Mouse (Mus musculus): ENCODE results near the gene Insr.
"Not testable (repeated sequence)": the region's sequence is repeated elsewhere in the genome, so short reads cannot be mapped to it uniquely, and the experiment has no call there.

Insr gene

GRCm38 (mm10) chr8:3278934-3279720 lies at the start of gene Insr:
Gene Insr, minus strand, starts transcription at chr8:3279617.
- CTCF ChIA-PET = interaction anchor here (1.0 kb wide), 1 partner anchor 51 kb away, joined by 3 read pairs; no protein-coding TSS in a partner anchor

GRCm38 (mm10) chr8:3327538-3328245 lies 48.3 kb upstream of the Insr start:
- CTCF ChIA-PET = interaction anchor here (1.6 kb wide), 1 partner anchor 9 kb away, joined by 4 read pairs; no protein-coding TSS in a partner anchor

GRCm38 (mm10) chr8:3327056-3327455 lies 47.6 kb upstream of the Insr start:
- CTCF ChIA-PET = no interaction called here

GRCm38 (mm10) chr8:3324253-3324652 lies 44.8 kb upstream of the Insr start:
- CTCF ChIA-PET = interaction anchor here (0.6 kb wide), 1 partner anchor 201 kb away, joined by 3 read pairs; no protein-coding TSS in a partner anchor

GRCm38 (mm10) chr8:3319267-3319666 lies 39.9 kb upstream of the Insr start:
- CTCF ChIA-PET = not testable (repeated sequence)

GRCm38 (mm10) chr8:3316585-3316984 lies 37.2 kb upstream of the Insr start:
- CTCF ChIA-PET = no interaction called here

- CTCF ChIA-PET = interaction anchor here (0.7 kb wide), 1 partner anchor 22 kb away, joined by 5 read pairs; no protein-coding TSS in a partner anchor
These were observed 34.9 kb upstream of the Insr start for GRCm38 (mm10) chr8:3314345-3314744.

GRCm38 (mm10) chr8:3313843-3314242 lies 34.4 kb upstream of the Insr start:
- CTCF ChIA-PET = no interaction called here

- CTCF ChIA-PET = not testable (repeated sequence)
These were observed 34.0 kb upstream of the Insr start for GRCm38 (mm10) chr8:3313417-3313816.

- CTCF ChIA-PET = no interaction called here
These were observed 32.1 kb upstream of the Insr start for GRCm38 (mm10) chr8:3311482-3311881.

GRCm38 (mm10) chr8:3309636-3310035 lies 30.2 kb upstream of the Insr start:
- CTCF ChIA-PET = no interaction called here

GRCm38 (mm10) chr8:3308205-3308800 lies 28.9 kb upstream of the Insr start:
- CTCF ChIA-PET = not testable (repeated sequence)

- CTCF ChIA-PET = no interaction called here
These were observed 22.7 kb upstream of the Insr start for GRCm38 (mm10) chr8:3302131-3302530.

GRCm38 (mm10) chr8:3299322-3299721 lies 19.9 kb upstream of the Insr start:
- CTCF ChIA-PET = no interaction called here

- CTCF ChIA-PET = no interaction called here
These were observed 6.4 kb upstream of the Insr start for GRCm38 (mm10) chr8:3285824-3286223.

- CTCF ChIA-PET = no interaction called here
These were observed 5.2 kb upstream of the Insr start for GRCm38 (mm10) chr8:3284656-3285055.

GRCm38 (mm10) chr8:3281296-3281695 lies 1.9 kb upstream of the Insr start:
- CTCF ChIA-PET = no interaction called here

- CTCF ChIA-PET = no interaction called here
These were observed 971 bp upstream of the Insr start for GRCm38 (mm10) chr8:3280266-3280910.

GRCm38 (mm10) chr8:3279721-3280077 lies 282 bp upstream of the Insr start:
- CTCF ChIA-PET = interaction anchor here (1.0 kb wide), 1 partner anchor 51 kb away, joined by 3 read pairs; no protein-coding TSS in a partner anchor

- CTCF ChIA-PET = no interaction called here
These were observed 1.1 kb downstream of the Insr start for GRCm38 (mm10) chr8:3278181-3278820.

GRCm38 (mm10) chr8:3277266-3277665 lies 2.2 kb downstream of the Insr start:
- CTCF ChIA-PET = no interaction called here

GRCm38 (mm10) chr8:3276009-3276408 lies 3.4 kb downstream of the Insr start:
- CTCF ChIA-PET = no interaction called here
